Mouse (Mus musculus) spleen, postnatal 14 days (tissue): ENCODE results near the gene 2810459M11Rik.
"Not testable (repeated sequence)": the region's sequence is repeated elsewhere in the genome, so short reads cannot be mapped to it uniquely, and the experiment has no call there.

Experiments
- DNase-seq, 2 experiments: peaks; one replicate each; pipeline ENCODE4 v3.0.0; 2021 to 2022; ENCODE audit warnings: low spot score in 2 of 2

Gene 2810459M11Rik

GRCm38 (mm10) chr1:86045848-86046805, at the start of gene 2810459M11Rik:
Gene 2810459M11Rik, plus strand, starts transcription at chr1:86045863.
- DNase-seq, result no peak

GRCm38 (mm10) chr1:85997221-85997620, 48.4 kb upstream of the 2810459M11Rik start:
- DNase-seq, result no peak

GRCm38 (mm10) chr1:85998012-85998411, 47.7 kb upstream of the 2810459M11Rik start:
- DNase-seq, result no peak

- no peak for DNase-seq
Measured at GRCm38 (mm10) chr1:85999853-86000570, 45.7 kb upstream of the 2810459M11Rik start.

GRCm38 (mm10) chr1:86005540-86005939, 40.1 kb upstream of the 2810459M11Rik start:
- no peak for DNase-seq

- no peak for DNase-seq
Measured at GRCm38 (mm10) chr1:86006040-86006439, 39.6 kb upstream of the 2810459M11Rik start.

GRCm38 (mm10) chr1:86007778-86008177, 37.9 kb upstream of the 2810459M11Rik start:
- DNase-seq, result peak; percentile 55 to 73

- DNase-seq, result not testable (repeated sequence)
Measured at GRCm38 (mm10) chr1:86015758-86016157, 29.9 kb upstream of the 2810459M11Rik start.

GRCm38 (mm10) chr1:86016516-86016915, 29.1 kb upstream of the 2810459M11Rik start, which contains the start of gene Spata3:
Gene Spata3, plus strand, starts transcription at chr1:86016816.
- DNase-seq, result no peak

- DNase-seq, result no peak
Measured at GRCm38 (mm10) chr1:86018235-86019055, 27.2 kb upstream of the 2810459M11Rik start.

- DNase-seq, result no peak
Measured at GRCm38 (mm10) chr1:86021365-86021989, 24.2 kb upstream of the 2810459M11Rik start.

- no peak for DNase-seq
Measured at GRCm38 (mm10) chr1:86032273-86032987, 13.2 kb upstream of the 2810459M11Rik start.

GRCm38 (mm10) chr1:86038191-86038951, 7.3 kb upstream of the 2810459M11Rik start:
- DNase-seq, result no peak

- no peak for DNase-seq
Measured at GRCm38 (mm10) chr1:86040131-86040530, 5.5 kb upstream of the 2810459M11Rik start.

- no peak for DNase-seq
Measured at GRCm38 (mm10) chr1:86040817-86041216, 4.8 kb upstream of the 2810459M11Rik start.

- no peak for DNase-seq
Measured at GRCm38 (mm10) chr1:86045056-86045455, 607 bp upstream of the 2810459M11Rik start.

GRCm38 (mm10) chr1:86046833-86047563, 1.3 kb downstream of the 2810459M11Rik start:
- no peak for DNase-seq

GRCm38 (mm10) chr1:86048231-86048630, 2.6 kb downstream of the 2810459M11Rik start:
- DNase-seq, result no peak

- DNase-seq, result no peak
Measured at GRCm38 (mm10) chr1:86048744-86049143, 3.1 kb downstream of the 2810459M11Rik start.
